Mouse (Mus musculus) small intestine, adult 2 months (tissue): Measurements from ENCODE around the gene Galm.

ENCODE experiments used
- CTCF ChIP-seq: fragments of 200-500 bp; IDR thresholded peaks from 2 replicates; pipeline ENCODE4 v1.5.1; 2012; ENCODE audit warnings: low read depth, mild to moderate bottlenecking, control low read depth, inconsistent platforms, low read length, moderate library complexity, mixed read lengths; ENCODE audit not compliant: insufficient replicate concordance, insufficient read length; ENCODE audit errors: extremely low read depth
- POLR2A ChIP-seq: fragments of 200-500 bp; IDR thresholded peaks from 2 replicates; pipeline ENCODE4 v1.6.1; 2012; ENCODE audit warnings: low read depth, mild to moderate bottlenecking, control low read depth, inconsistent platforms, low read length, moderate library complexity

DNA sequence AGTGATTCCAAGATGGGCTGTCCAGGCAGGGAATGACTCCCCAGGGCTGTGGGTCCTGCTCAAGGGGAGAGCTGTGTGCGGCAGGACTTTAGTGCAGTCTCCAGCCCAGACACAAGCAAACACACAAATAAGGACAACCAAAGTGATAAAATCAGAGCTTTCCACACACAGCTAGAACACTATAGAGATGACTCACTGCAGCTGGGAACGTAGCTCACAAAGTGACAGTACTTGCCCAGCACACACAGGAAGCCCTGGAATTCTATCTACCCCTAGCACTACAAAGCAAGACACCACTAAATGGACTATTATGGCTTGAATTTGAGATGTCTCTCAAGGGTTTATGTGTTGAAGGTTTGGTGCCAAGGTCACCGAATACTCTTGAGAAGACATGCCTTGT, 39.1 kb upstream of the Galm start:
- TF ChIP-seq POLR2A = no peak
- TF ChIP-seq CTCF = no peak
